Mouse (Mus musculus): ENCODE data around the gene Rnf32. TPM values are rescaled to one million over a fixed set of nuclear protein-coding genes. Genes with fewer than 3 reads are reported as not detected.

The Rnf32 gene
- polyA plus RNA-seq, 1 experiment from 2014 or later, result 0.82 TPM

- no peak for ATAC-seq (replicated peaks; ENCODE audit: low FRiP score)
- WGBS, result 60% methylated on average over 1 of the region's 1 CpGs
- H3K4me1 ChIP-seq (replicated peaks; ENCODE audit: control insufficient read depth, insufficient read depth, low read length), result no peaks in the 10 kb centered on the region
Measured at GRCm38 (mm10) chr5:29244769-29245168, 49.0 kb downstream of the Rnf32 start.

GRCm38 (mm10) chr5:29250795-29251495, 55.2 kb downstream of the Rnf32 start:
- H3K4me3 ChIP-seq (ENCODE audit: low read depth, low read length), result no peak overlapping the region
- no peak overlapping the region for H3K27ac ChIP-seq (ENCODE audit: low read depth, low read length)
- H3K27me3 ChIP-seq (replicated peaks; ENCODE audit: control insufficient read depth, insufficient read depth, low read length), result no peaks in the 10 kb centered on the region
- ATAC-seq (replicated peaks; ENCODE audit: low FRiP score) (no peak), DNase-seq (ENCODE audit: low spot score) (no peak)
- 79% methylated on average over 8 of the region's 8 CpGs for WGBS
- no peaks in the 10 kb centered on the region for H3K4me1 ChIP-seq (replicated peaks; ENCODE audit: control insufficient read depth, insufficient read depth, low read length)
- no peaks in the 10 kb centered on the region for H3K36me3 ChIP-seq (ENCODE audit: control insufficient read depth, insufficient read depth, low read length)
- no peaks in the 10 kb centered on the region for H3K9me3 ChIP-seq (ENCODE audit: control insufficient read depth, low read length)
- no peak overlapping the region for H3K9ac ChIP-seq (ENCODE audit: low read depth, low read length)
- no peak overlapping the region for H3K4me2 ChIP-seq

More at GRCm38 (mm10) chr5:29244769-29245168, 49.0 kb downstream of the Rnf32 start:
- Histone ChIP-seq H3K27ac (ENCODE audit: low read depth, low read length) (no peak overlapping the region), H3K36me3 (ENCODE audit: control insufficient read depth, insufficient read depth, low read length) (no peaks in the 10 kb centered on the region), H3K4me2 (no peak overlapping the region), H3K4me3 (ENCODE audit: low read depth, low read length) (no peak overlapping the region), H3K9ac (ENCODE audit: low read depth, low read length) (no peak overlapping the region), H3K9me3 (ENCODE audit: control insufficient read depth, low read length) (no peaks in the 10 kb centered on the region), H3K27me3 (replicated peaks; ENCODE audit: control insufficient read depth, insufficient read depth, low read length) (no peaks in the 10 kb centered on the region)
- no peak for DNase-seq (ENCODE audit: low spot score)

GRCm38 (mm10) chr5:29251496-29251873, 55.7 kb downstream of the Rnf32 start:
- no peak for DNase-seq (ENCODE audit: low spot score)
- Histone ChIP-seq H3K9ac (ENCODE audit: low read depth, low read length) (no peak overlapping the region), H3K27me3 (replicated peaks; ENCODE audit: control insufficient read depth, insufficient read depth, low read length) (no peaks in the 10 kb centered on the region), H3K4me1 (replicated peaks; ENCODE audit: control insufficient read depth, insufficient read depth, low read length) (no peaks in the 10 kb centered on the region), H3K4me2 (no peak overlapping the region), H3K9me3 (ENCODE audit: control insufficient read depth, low read length) (no peaks in the 10 kb centered on the region), H3K4me3 (ENCODE audit: low read depth, low read length) (no peak overlapping the region), H3K27ac (ENCODE audit: low read depth, low read length) (no peak overlapping the region), H3K36me3 (ENCODE audit: control insufficient read depth, insufficient read depth, low read length) (no peaks in the 10 kb centered on the region)
- ATAC-seq (replicated peaks; ENCODE audit: low FRiP score), result no peak
- 67% methylated on average over 1 of the region's 1 CpGs for WGBS

- Histone ChIP-seq H3K9me3 (ENCODE audit: control insufficient read depth, low read length) (no peaks in the 10 kb centered on the region), H3K27ac (ENCODE audit: low read depth, low read length) (no peak overlapping the region), H3K4me2 (no peak overlapping the region), H3K36me3 (ENCODE audit: control insufficient read depth, insufficient read depth, low read length) (no peaks in the 10 kb centered on the region), H3K4me1 (replicated peaks; ENCODE audit: control insufficient read depth, insufficient read depth, low read length) (no peaks in the 10 kb centered on the region), H3K4me3 (ENCODE audit: low read depth, low read length) (no peak overlapping the region), H3K9ac (ENCODE audit: low read depth, low read length) (no peak overlapping the region), H3K27me3 (replicated peaks; ENCODE audit: control insufficient read depth, insufficient read depth, low read length) (no peaks in the 10 kb centered on the region)
- 81% methylated on average over 2 of the region's 2 CpGs for WGBS
- DNase-seq (ENCODE audit: low spot score) (no peak), ATAC-seq (replicated peaks; ENCODE audit: low FRiP score) (no peak)
Measured at GRCm38 (mm10) chr5:29253876-29254275, 58.1 kb downstream of the Rnf32 start.

GRCm38 (mm10) chr5:29270879-29271278, 75.1 kb downstream of the Rnf32 start:
- ATAC-seq (replicated peaks; ENCODE audit: low FRiP score) (no peak), DNase-seq (ENCODE audit: low spot score) (no peak)
- Histone ChIP-seq H3K9me3 (ENCODE audit: control insufficient read depth, low read length) (0 out of 2 replicates have a peak, but pooled peaks cover 2% of the 10 kb centered on the region), H3K27me3 (replicated peaks; ENCODE audit: control insufficient read depth, insufficient read depth, low read length) (no peaks in the 10 kb centered on the region), H3K4me2 (no peak overlapping the region), H3K4me3 (ENCODE audit: low read depth, low read length) (no peak overlapping the region), H3K36me3 (ENCODE audit: control insufficient read depth, insufficient read depth, low read length) (no peaks in the 10 kb centered on the region), H3K4me1 (replicated peaks; ENCODE audit: control insufficient read depth, insufficient read depth, low read length) (no peaks in the 10 kb centered on the region), H3K9ac (ENCODE audit: low read depth, low read length) (no peak overlapping the region), H3K27ac (ENCODE audit: low read depth, low read length) (no peak overlapping the region)
- WGBS, result 68% methylated on average over 4 of the region's 4 CpGs

- no peaks in the 10 kb centered on the region for H3K4me1 ChIP-seq (replicated peaks; ENCODE audit: control insufficient read depth, insufficient read depth, low read length)
- H3K27me3 ChIP-seq (replicated peaks; ENCODE audit: control insufficient read depth, insufficient read depth, low read length), result no peaks in the 10 kb centered on the region
- no peak overlapping the region for H3K4me2 ChIP-seq
- WGBS, result 80% methylated on average over 2 of the region's 2 CpGs
- 0 out of 2 replicates have a peak, but pooled peaks cover 2% of the 10 kb centered on the region for H3K9me3 ChIP-seq (ENCODE audit: control insufficient read depth, low read length)
- DNase-seq (ENCODE audit: low spot score) (no peak), ATAC-seq (replicated peaks; ENCODE audit: low FRiP score) (no peak)
- no peaks in the 10 kb centered on the region for H3K36me3 ChIP-seq (ENCODE audit: control insufficient read depth, insufficient read depth, low read length)
- H3K9ac ChIP-seq (ENCODE audit: low read depth, low read length), result no peak overlapping the region
- no peak overlapping the region for H3K27ac ChIP-seq (ENCODE audit: low read depth, low read length)
- H3K4me3 ChIP-seq (ENCODE audit: low read depth, low read length), result no peak overlapping the region
Measured at GRCm38 (mm10) chr5:29273426-29273825, 77.6 kb downstream of the Rnf32 start.

GRCm38 (mm10) chr5:29274746-29275145, 79.0 kb downstream of the Rnf32 start:
- no peak for ATAC-seq (replicated peaks; ENCODE audit: low FRiP score)
- H3K4me3 ChIP-seq (ENCODE audit: low read depth, low read length), result no peak overlapping the region

More at GRCm38 (mm10) chr5:29274746-29275145, 79.0 kb downstream of the Rnf32 start:
- Histone ChIP-seq H3K36me3 (ENCODE audit: control insufficient read depth, insufficient read depth, low read length) (no peaks in the 10 kb centered on the region), H3K4me2 (no peak overlapping the region), H3K9me3 (ENCODE audit: control insufficient read depth, low read length) (0 out of 2 replicates have a peak, but pooled peaks cover 2% of the 10 kb centered on the region), H3K27ac (ENCODE audit: low read depth, low read length) (no peak overlapping the region), H3K9ac (ENCODE audit: low read depth, low read length) (no peak overlapping the region), H3K4me1 (replicated peaks; ENCODE audit: control insufficient read depth, insufficient read depth, low read length) (no peaks in the 10 kb centered on the region), H3K27me3 (replicated peaks; ENCODE audit: control insufficient read depth, insufficient read depth, low read length) (no peaks in the 10 kb centered on the region)
- DNase-seq (ENCODE audit: low spot score), result no peak

Other genes starting within 250 kb of the Rnf32 start
- gene Lmbr1, start 182.4 kb downstream of the Rnf32 start, polyA plus RNA-seq (2014; fragmentation: Nextera tagmentation; extraction: Ambion mirVana), result 6.5 and 6.6 TPM in 2 replicates
- gene Nom1, start 238.7 kb downstream of the Rnf32 start, polyA plus RNA-seq (2014; fragmentation: Nextera tagmentation; extraction: Ambion mirVana), result 35.6 and 38.1 TPM in 2 replicates